Mouse (Mus musculus) c-Kit-positive CD71-positive TER-119-positive erythroid progenitor cells, embryonic 14.5 days (primary cell): ENCODE measurements around the gene Kcnj16.
A peak's percentile ranks its signal among the peaks of the same experiment; 100 is the strongest.

Experiments
- DNase-seq: peaks from one replicate; pipeline ENCODE4 v3.0.0-alpha.2; 2013; ENCODE audit warnings: low spot score

Kcnj16 gene

GRCm38 (mm10) chr11:111056030-111056429, 88.2 kb downstream of the Kcnj16 start:
- DNase-seq: no peak

- DNase-seq: no peak
These were observed 89.6 kb downstream of the Kcnj16 start for GRCm38 (mm10) chr11:111057435-111057834.

GRCm38 (mm10) chr11:111059440-111059839, 91.6 kb downstream of the Kcnj16 start:
- DNase-seq: no peak

- no peak for DNase-seq
These were observed 92.4 kb downstream of the Kcnj16 start for GRCm38 (mm10) chr11:111060216-111060615.

GRCm38 (mm10) chr11:111064751-111065527, 97.1 kb downstream of the Kcnj16 start:
- peak; percentile 13 for DNase-seq

- DNase-seq: peak; percentile 69
These were observed 97.9 kb downstream of the Kcnj16 start, which contains the start of gene Kcnj2 for GRCm38 (mm10) chr11:111065635-111066298. Gene Kcnj2, plus strand, starts transcription at chr11:111066164.

GRCm38 (mm10) chr11:111066299-111066691, 98.5 kb downstream of the Kcnj16 start:
- no peak for DNase-seq

GRCm38 (mm10) chr11:111067787-111068186, 100.0 kb downstream of the Kcnj16 start:
- DNase-seq: no peak

- DNase-seq: no peak
These were observed 102.6 kb downstream of the Kcnj16 start for GRCm38 (mm10) chr11:111070460-111070859.

GRCm38 (mm10) chr11:111074131-111074530, 106.3 kb downstream of the Kcnj16 start:
- DNase-seq: no peak
